Mouse (Mus musculus): ENCODE measurements around the gene Wnt3a.

Gene Wnt3a

DNA sequence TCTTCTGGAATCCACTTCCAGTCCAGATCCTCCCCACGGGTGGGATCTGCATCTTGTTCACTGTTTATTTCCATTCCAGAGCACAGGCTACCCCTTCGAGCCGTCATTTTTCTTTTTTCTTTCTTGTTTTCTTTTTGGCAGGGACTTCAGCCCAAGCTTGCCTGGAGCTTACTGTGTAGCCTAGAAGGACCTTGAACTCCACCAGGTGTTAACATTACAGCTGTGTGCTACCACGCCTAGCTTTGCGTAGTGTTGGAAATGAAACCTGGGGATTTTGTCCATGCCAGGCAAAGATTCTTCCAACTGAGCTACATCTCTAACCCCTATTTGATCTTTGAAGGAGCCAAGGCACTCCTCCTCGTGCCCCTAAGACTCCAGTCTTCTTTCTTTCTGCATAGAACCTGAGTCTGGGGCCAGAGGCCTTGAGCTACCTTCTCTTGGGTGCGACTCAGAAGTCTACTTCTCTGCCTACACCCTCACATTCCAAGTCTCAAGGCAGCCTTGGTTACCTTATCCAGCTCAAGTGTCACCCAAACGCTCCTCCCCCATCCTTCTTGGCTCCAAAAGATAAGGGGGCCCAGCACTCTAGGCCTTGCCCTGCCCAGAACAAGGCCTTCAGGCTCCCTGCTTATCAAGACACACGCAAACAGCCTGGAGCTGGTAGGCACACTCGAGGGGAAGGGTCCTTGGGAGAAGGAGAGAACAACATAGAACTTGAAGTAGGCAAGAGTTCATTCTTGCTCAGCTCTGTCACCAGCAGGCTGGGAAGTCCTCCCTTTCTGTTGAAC, 29.7 kb downstream of the Wnt3a start:
- DNase-seq = no peak

DNA sequence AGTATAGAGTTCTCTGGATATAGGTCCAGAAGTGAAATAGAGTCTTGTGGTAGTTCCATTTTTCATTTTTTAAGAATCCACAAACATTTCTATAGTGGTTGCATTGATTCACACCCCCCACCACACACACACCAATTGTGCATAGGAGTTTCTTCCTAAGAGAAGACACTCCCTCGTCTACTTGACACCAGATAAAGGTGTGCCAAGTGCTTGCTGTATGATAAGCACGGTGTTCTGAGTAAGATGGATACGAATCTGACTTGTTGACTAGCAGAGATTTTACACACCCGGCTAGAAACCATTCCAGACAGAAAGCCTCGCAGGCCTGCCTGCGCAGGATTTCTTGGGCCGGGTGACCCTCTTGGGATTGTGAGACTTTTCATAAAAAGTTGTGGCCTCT, 30.9 kb downstream of the Wnt3a start:
- DNase-seq = no peak

DNA sequence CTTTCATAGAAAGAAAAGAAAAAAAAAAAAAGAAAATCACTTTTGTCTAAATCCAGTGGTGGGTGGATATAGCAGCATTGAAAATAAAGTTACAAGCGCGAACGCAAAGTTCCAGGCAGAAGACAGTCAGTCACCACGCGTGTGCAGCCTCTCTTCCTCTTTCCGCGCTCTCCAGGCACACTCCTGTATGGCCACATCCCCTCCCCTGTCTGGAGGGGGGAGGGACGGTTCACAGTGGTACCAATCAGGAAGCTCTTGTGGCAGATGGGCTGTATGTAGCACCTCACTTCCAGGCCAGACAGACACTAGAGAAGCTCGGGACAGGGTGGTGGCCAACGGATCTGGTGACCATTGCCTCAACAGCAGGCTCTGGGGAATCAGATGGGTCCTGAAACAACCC, 42.5 kb downstream of the Wnt3a start:
- DNase-seq = no peak

DNA sequence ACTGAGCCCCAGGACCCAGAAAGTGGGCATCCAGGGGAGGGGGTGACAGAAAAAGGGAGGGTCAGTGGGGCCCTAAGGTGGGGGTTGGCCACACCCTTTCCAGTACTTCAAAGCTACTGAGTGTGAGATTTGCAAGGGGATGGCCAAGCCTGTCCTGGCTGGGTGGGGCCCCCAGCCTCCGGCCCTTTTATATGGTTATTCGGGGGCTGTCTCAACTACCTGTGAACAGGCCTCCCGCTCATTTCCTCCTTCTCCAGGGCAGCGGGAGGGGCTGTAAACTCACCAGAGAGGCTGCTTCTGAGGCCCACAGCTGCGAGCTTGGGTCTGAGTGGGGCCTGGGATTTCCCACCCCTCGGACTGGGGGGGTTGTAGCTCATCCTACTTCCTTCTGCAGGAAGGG, 46.7 kb downstream of the Wnt3a start:
- DNase-seq = no peak

DNA sequence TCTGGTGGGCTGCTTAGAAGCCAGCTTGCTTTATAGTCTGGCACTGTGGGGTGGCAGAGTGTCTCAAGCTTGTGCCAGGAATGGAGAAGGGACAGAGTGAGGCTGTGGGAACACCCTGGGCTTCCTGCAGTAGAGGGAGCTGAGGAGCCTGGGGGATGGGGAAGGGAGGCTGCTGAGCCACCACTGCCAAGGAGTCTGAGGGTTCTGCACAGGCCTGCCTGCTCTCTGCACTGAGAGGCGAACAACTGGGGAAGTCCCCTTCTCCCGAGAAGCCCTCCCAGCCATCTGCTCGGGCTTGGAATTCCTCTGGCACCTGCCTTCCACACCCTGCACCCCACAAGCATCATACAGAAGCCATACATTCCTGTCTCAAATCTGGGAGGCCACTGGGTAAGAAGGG, 48.7 kb downstream of the Wnt3a start:
- no peak for DNase-seq

DNA sequence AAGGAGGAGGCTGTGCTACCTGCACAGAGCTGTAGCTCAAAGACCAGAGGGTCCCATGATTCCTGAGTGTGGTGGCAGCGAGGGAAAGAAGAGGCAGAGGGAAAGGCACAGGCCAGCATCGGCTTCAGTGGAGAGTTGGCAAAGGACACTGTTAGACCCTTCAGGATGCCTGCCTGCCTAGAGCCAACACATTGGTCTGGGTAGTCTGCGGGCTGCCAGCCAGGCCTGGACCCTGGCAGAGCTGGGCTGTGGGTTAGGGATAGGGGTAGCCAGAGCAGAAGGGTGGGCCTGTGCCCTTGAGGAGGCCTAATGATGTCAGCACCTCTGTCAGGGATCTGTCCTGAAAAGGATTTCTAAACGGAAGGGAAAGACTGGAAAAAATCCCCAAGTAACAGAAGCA, 50.8 kb downstream of the Wnt3a start:
- no peak for DNase-seq

DNA sequence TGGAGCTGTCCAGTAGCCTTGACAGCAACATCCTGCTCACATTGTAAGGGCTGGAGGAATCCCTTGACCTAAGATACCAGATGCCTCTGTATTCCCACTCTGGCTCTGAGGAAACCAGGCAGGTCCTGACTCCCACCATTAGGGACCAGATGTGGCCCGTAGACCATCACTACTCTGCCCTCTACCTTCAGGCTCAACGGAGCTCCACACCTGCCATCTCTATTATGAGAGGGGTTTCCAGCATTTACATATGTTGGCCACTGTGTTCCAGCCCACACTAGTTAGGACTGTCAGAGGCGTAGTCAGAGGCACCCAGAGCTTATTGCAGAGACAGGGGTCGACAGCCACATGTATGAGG, 51.1 kb downstream of the Wnt3a start:
- no peak for DNase-seq

DNA sequence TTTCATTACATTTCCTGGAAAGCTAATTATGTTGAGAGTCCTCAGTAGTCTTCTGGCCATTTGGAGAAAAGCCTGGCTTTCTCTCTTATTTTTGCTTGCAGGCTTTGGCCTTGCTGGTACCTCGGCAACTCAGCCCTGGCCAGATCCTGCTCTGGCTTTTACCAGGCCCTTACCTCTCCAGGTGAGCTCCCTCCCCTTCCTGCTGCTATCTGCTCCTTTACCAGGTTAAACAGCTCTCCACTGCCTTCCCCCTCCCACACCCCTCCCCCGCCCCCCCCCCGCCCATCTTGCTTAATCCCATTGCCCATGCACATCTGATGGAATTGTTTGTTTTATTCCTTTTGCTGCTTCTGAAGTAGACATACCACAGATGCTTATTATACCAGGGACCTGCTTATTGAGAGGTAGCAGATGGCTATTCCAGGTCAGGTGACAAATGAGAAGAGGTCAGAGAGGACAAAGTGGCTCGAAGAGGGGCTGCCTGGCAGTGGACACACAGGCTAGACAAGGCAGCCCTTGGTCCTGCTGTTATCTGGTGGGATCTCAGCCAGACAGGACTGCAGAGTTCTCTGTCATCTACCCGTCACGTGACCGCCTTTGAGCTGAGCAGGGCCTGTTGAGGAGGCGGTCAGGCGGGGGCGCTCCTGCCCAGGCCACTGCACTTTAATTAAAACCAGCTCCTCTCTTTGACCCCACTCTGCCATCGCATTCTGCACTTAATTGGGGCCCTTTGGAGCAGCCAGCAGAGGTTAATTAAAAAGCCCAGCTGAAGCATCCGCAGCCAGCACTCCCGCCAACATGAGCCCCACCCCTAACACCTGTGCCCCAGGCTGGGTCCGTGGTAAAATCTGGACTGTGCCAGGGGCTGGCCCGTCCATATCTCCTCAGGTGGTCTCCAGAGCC, 51.8 kb downstream of the Wnt3a start:
- peak; percentile 87 for DNase-seq

DNA sequence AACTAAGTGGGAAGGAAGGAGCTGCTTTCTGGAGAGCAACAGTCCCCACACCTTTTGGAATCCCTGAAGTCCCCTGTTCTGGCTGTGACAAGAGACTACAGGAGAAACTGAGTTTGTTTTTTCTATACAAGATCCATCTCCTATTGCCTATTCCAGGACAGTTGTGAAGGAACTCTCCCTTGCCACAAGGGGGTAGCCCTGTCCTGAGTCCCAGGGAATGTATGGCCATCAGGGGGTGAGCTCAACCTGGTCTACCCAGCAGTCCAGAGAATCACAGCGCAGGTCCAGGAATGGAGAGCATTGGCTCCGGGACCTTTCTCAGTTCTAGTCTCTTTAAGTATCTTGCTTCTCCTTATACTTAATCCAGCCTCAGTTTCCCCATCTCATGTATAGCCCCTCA, 57.8 kb downstream of the Wnt3a start:
- DNase-seq = no peak

DNA sequence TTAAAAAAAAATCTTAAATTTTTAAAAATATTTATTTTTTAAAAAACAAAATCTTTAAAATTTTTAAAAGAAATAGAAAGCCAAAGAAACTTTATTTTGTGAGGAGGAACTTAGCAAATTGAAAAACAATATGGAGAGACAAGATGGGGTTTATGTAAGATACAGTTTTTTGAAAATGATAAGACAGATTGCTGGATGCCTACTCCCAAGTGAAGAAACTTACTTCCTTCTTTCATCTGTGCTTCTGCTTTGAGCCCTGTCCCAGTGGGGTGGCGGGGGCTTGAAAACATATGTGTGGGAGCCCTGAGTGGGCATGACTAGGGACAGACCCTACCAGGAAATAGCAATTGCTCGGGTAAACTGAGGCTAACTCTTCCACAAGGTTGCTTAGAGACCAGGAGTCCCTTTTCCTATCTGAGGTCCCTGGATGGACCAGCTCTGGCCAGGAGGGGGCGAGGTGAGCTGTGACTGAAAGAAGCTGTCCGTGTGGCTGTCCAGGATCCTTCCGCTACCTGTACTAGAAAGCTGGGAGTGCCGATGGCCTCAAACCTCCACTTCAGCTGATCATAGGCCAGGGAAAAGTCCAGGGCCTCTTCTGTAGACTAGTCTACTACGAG, 60.3 kb downstream of the Wnt3a start:
- DNase-seq = peak; percentile 57

DNA sequence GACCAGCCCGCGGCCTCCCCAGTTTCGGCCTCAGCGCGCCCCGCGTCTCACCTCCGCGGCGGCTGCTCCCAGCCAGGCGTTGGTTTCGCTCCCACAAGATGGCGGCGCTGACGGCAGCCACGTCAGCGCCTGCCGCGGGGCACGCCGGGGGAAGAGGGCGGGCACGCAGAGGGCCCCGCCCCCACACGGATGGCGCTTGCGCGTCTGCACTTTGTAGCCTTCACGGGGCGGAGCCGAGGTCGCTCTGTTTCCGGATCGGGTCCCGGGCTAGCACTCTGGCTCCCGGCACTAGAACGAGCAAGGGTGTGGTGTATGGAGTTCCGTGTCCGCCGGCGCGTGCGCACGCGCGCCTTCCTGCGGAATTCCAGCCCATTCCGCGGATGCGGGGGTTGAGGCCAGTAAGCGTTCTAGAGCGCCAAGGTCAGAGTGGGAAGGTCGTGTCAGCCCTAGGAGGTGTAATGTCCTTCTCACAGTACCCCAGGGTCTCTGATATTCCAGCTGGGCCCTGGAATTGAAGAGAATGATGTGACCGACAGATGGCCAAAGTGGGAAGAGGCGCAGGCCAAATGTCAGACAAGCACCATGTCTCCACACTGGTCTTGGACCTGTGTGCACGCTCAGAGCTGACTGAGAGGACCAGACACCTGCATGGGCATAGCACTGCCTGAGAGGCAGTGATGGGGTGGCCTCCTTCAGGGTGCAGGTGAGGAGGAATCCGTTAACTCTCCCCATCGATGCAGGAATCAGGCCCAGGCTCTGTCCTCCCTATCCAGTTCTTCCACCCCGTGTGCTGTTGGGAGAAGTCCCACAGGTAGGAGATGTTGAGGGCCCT, 62.2 kb downstream of the Wnt3a start, which contains the start of gene Arf1:
TSS of gene Arf1 (minus strand) at position 149 of the 832 bp plus-strand sequence.
- DNase-seq = peak; percentile 96

DNA sequence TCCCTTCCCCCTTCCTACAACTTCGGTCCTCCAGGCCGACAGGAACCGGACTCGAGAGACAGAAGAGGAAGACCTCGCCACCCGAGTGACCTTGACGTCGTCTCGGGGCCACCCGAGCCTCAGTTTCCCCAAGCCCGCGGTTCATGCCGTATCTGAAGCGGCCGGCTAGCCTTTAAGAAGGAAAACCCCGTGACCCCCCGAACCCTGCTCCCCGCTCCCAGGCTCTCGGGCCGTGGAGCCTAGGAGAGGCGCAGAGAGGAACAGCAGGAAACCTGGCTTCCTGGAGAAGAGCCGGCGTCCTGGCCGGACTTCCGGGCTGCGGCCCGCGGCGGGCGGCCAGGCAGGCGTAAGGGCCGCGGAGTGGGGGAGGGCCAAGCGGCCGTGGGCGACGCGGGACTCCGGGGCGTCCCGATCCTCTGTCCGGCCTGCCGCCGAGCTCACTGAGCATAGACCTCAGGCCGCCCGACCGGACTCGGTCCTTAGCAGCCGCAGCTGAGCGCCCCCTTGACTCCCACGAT, 62.9 kb downstream of the Wnt3a start:
- DNase-seq = no peak

DNA sequence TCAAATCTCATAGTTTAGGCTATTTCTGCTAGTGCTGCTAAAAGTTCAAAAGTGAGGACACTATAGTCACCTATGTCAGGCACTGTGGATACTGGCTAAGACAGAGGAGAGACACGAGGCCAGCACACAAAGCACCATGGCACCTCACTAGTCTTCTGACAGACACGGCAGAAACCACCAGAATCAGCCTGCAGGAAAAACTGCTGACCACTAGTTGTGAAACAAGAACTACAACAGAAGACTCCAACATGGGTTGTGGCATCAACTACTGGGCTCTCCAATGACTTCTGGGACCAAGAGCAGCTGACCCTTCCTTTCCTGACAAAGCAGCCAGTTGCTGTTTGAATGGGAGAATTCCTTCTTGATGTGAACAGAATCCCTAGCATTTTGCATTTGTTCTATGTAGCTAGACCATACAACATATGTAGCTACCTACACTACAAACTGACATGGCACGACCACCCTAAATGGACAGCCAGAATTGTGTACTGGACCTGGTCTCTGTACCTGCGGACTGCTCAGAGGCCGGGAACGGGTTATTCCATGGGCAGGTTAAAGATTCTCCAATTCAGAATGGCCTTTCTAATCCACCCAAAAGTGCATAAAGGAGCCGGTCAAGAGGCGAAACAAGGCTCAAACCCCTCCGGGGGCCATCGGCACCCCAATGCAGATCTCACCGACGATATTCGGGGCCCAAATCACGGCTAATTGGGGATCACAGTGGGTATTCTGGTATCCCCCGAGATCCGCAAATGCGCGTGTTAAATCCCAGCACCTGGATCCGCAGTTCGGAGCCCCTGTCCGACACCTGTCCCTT, 63.6 kb downstream of the Wnt3a start:
- DNase-seq = no peak

DNA sequence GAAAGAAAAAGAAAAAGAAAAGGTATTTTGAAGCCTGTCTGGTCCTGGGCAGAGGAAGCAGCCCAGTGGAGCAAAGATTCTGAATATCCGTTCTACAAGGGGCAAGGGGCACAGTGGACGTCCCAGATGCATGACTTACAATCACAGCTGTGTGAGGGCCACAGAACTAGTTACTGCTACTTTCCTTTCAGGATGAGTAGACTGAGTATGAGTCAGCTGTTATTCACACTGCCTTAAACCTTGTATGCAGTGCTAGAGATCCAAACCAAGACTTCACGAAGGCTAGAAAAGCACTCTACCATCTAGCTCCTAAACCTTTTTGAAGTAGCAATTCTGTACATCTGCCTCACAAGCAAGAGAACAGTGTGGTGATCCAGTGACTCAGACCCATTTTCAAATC, 64.3 kb downstream of the Wnt3a start:
- DNase-seq = no peak

DNA sequence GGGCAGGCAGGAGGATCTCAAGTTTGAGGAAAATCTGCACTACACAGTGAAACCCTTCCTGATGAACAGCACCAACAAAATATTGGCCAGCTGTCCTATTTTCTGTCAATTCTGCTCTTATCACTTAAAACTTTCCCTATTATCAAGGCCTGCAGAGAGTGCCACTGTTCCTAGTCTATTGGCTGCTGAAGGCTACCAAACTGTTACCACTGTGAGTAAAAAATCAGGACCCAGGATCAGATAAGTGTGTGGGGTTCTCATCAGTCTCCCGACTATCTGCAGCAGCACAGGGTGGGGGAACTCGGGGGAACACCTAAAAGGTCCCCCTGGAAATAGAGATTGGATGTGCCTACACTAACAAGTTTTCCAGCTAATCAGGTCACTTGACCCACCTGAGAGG, 65.4 kb downstream of the Wnt3a start:
- no peak for DNase-seq

DNA sequence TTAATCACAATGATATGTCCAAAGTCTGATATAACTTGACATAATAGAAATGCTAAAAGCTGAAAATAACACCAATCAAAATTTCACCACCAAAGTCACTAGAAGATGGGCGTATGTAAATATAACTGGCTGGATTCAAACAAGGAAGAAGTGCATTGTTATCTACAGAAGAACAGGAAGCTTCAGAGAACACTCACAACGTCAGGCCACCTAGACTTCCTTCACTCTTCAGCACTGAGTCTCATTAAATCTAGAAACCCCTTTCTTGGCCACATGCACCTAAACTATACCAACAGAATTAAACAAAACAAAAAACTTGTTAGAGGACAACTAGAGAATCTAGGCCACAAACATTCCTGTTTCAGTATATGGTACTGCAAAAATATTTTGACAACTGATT, 66.1 kb downstream of the Wnt3a start:
- no peak for DNase-seq

DNA sequence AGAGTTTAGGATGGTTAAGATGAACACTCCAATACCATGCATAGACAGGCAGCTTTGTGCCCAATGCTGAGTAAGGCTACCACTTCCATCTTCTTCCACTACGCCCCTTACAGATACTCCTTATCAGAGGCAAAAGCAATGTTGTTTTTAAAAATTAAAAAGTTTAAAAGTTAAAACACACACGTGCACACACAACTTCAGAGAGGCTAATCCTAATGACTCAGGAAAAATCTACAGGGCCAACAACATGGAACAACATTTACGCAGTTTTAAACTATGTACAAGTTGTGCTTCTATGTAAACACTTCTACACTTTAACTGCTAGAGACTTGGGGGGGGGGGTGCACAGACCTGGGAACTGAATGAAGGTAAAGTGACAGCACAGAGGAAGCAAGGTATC, 66.5 kb downstream of the Wnt3a start:
- DNase-seq = no peak

DNA sequence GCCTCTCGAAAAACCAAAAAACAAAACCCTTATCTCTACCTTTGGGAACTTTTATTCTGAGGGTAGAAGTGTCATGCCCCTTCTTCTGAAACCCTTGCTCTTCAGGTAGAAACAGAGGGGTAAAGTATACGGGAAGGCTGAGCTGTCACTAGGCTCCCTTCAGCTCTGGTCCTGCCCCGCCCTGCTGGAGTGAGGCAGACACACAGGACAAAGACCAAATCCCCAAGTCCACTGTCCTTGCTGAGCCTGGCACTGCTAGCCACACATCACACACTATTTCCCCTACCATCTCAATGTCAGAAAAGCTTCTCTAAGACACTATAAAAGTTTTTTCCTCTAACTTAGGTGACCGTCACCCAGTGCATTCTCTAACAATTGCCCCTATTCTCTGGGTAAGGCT, 68.2 kb downstream of the Wnt3a start:
- DNase-seq = no peak

DNA sequence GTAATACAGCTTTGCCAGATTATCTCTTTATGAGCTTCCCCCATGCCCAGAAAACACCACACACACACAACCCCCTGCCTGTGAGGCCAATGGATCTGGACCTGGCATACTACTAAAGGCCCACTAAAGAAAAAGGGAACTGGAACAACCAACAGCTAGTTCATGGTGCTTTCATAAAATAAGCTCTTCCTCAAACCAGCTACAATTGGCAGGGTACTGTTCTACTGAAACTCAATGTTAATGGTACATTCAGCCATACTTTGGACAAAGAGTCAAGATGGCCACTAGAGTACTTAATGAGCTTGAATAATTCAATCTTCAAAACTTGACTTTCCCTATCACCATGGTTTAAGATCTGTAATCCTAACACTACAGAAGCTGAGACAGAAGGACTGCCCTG, 68.9 kb downstream of the Wnt3a start:
- DNase-seq = no peak

DNA sequence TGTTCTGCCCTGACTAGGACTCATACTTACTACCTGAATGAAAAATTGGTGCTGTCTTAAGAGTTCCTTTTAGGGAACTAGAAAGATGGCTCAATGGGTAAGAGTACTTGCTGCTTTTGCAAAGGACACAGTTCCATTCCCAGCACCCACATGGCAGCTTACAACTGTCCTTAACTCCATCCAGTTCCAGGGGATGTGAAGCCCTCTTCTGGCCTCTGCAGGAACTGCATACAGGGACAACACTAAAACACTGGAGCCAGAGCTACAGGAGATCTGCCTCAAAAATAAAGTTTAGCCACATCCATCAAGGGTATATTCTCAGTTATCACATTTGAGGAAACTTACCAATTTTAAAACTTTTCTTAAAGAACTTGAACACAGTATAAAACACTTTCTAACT, 71.5 kb downstream of the Wnt3a start:
- no peak for DNase-seq

DNA sequence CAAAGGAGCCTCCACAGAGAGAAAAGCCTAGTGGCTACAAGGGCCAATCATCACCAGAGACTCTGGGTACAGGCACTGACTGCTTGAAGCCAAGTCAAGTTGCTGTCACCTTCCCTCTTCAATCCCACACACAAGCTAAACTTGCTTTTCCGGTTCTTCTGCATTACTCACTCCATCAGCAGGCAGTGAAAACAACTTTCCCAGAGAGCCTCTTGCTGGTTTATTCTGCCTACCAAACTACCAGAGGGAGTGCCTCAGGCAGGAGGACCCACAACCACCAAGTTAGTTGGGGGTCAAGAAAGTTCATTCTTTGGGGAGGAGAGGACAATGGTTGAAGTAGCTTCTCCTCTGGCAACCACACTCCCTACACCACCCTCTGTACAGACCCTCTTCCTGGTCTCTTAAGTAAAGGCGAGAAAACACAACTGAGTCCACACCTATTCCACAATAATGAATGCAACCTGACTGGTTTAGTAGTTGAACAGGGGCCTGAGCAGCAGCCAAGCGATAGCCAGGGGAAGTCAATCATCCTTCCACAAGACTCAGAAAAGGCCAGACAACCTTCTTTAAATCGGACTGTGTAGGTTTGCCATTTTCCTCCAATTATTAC, 72.1 kb downstream of the Wnt3a start:
- no peak for DNase-seq

Measured in cerebellum, adult 11-12 months (tissue).